Mouse (Mus musculus) spleen, adult 2 months (tissue): ENCODE measurements around the gene Ptprn2. TPM values are rescaled to one million over a fixed set of nuclear protein-coding genes. Genes with fewer than 3 reads are reported as not detected.

Experiments
- DNase-seq, 2 experiments: peaks; one replicate each; pipeline versions ENCODE4 v3.0.0 to v3.0.0-alpha.2; 2012 to 2021; ENCODE audit warnings: low spot score in 2 of 2, low read depth in 1 of 2
- H3K27ac ChIP-seq: fragments of 200-500 bp; 2 replicates; pipeline ENCODE4 v1.5.1; 2012; ENCODE audit warnings: low read length, inconsistent platforms; ENCODE audit not compliant: insufficient read depth
- H3K27me3 ChIP-seq: fragments of 200-500 bp; 2 replicates; pipeline ENCODE4 v1.6.1; 2012; ENCODE audit warnings: mild to moderate bottlenecking, moderate library complexity, low read length, inconsistent platforms; ENCODE audit not compliant: control insufficient read depth, insufficient read depth
- H3K36me3 ChIP-seq: fragments of 200-500 bp; 2 replicates; pipeline ENCODE4 v1.6.1; 2012; ENCODE audit warnings: mild to moderate bottlenecking, low read length, inconsistent platforms; ENCODE audit not compliant: control insufficient read depth, insufficient read depth
- H3K4me1 ChIP-seq: fragments of 200-500 bp; 2 replicates; pipeline ENCODE4 v1.6.1; 2011; ENCODE audit warnings: inconsistent platforms; ENCODE audit not compliant: control insufficient read depth, insufficient read depth, insufficient read length
- H3K4me3 ChIP-seq: fragments of 200-500 bp; 2 replicates; pipeline ENCODE4 v1.5.1; 2011; ENCODE audit warnings: mild to moderate bottlenecking, inconsistent platforms; ENCODE audit not compliant: insufficient read depth, insufficient read length; ENCODE audit errors: extremely low read depth
- CTCF ChIP-seq: fragments of 200-500 bp; IDR thresholded peaks from 2 replicates; pipeline ENCODE4 v1.5.1; 2011; ENCODE audit warnings: mild to moderate bottlenecking, inconsistent platforms; ENCODE audit not compliant: insufficient read depth, insufficient read length, insufficient replicate concordance; ENCODE audit errors: extremely low read depth
- POLR2A ChIP-seq: fragments of 200-500 bp; IDR thresholded peaks from 2 replicates; pipeline ENCODE4 v1.6.1; 2011; ENCODE audit warnings: low read depth, low read length, inconsistent platforms
- WGBS: fragments of 180-500 bp; shearing (Covaris S2); methylation state at CpG from one replicate; pipeline ENCODE4 v1.1.7; 2018; 5-methylcytosine and 5-hydroxymethylcytosine counted together
- polyA plus RNA-seq: library from polyadenylated mRNA; depleted of rRNA; stranded (reverse); fragments of >200 nt; gene quantifications from 2 replicates; pipeline ENCODE4 v1.2.3, GENCODE M21; 2012

The Ptprn2 gene
- polyA plus RNA-seq, 1 experiment = 0.96 TPM

DNA sequence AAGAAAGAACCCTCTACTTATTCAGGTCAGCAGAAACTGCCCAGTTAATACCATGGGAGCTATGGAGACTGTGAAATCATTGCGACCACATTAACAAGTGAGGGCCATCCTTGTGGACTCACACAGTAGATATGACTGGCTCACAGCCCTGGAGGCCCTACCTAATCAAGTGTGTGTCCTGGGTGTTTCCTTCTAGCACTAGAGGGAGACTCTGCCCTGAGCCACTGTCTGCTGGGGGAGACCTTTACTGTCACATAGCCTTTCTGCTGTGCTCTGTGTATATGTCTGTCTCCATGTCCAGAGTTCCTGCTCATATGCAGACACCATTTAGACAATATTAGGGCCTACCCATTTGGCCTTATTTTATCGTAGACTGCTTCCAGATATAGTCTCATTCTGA lies 555.9 kb downstream of the Ptprn2 start:
- H3K36me3 ChIP-seq = no peaks in the 10 kb centered on the region

DNA sequence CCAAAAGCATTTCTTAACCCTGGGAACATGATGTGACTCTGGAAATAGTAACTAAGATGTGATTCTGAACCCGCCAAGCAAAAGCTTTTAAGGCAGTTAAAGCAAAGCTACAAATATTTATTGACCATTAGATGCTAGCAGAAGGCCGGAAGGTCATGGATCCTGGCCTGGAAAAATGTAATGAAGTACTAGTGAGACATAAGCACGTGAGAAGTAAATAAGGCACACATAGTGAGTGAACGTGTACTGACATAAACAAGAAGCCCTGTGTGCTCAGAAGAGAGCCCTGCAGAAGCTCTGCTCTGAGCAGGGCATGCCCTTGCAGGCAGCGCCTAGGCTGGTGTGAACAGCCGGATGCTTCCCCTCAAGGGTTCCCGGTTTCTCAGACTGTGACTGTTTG lies 557.2 kb downstream of the Ptprn2 start:
- WGBS = 84% methylated on average over 7 of the region's 7 CpGs
- Histone ChIP-seq H3K4me1 (no peaks in the 10 kb centered on the region), H3K27ac (no peak overlapping the region), H3K4me3 (no peak overlapping the region), H3K27me3 (no peaks in the 10 kb centered on the region), H3K36me3 (no peaks in the 10 kb centered on the region)
- DNase-seq = no peak
- TF ChIP-seq POLR2A (no peak), CTCF (no peak)

More for the DNA sequence above, 555.9 kb downstream of the Ptprn2 start:
- Histone ChIP-seq H3K4me1 (no peaks in the 10 kb centered on the region), H3K27me3 (no peaks in the 10 kb centered on the region), H3K4me3 (no peak overlapping the region), H3K27ac (no peak overlapping the region)
- TF ChIP-seq CTCF (no peak), POLR2A (no peak)
- DNase-seq = no peak
- 94% methylated on average over 2 of the region's 2 CpGs for WGBS

DNA sequence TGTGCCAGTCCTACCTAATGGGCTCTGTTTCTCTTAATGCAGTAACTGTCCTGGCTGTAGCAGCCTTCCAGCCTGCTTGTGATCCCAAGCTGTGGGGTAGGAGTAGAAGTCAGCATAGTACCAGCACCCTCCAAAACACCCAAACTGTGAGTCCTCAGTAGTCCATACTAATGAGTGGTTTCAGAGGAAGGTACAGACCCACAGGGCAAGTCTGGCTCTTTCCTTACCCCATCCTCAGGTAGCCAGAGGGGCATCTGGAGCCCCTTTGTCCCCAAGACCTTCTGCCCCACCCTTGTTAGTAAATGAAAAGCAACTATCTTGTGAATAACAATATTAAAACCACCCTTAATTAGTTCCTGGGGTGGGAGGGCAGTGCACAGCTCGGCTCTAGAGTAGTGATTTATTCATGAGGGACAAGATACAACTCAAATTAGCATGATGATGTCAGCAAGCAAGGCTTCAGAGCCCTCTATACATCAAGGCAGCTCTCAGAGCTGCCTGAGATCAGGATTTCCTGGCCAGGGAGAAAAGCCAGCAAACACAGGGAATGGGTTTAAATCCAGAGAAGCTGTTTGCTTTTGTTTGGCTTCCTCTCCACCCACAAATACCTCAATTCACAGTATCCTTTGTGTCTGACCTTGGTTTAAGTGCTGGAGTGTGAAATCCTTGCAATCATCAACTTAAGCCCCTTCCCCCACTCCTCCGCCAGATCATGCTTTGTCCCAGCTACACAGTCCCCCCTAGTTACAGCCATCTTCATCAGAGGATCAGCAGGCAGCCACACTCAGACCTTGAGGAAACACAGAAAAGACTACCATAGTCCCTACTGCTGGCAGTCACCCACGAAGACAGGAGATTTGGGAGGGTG lies 562.1 kb downstream of the Ptprn2 start:
- WGBS = 35% methylated on average over 3 of the region's 3 CpGs
- no peak overlapping the region for H3K4me3 ChIP-seq
- no peak for TF ChIP-seq POLR2A
- TF ChIP-seq CTCF = no peak
- no peaks in the 10 kb centered on the region for H3K4me1 ChIP-seq
- no peak overlapping the region for H3K27ac ChIP-seq
- H3K36me3 ChIP-seq = no peaks in the 10 kb centered on the region
- no peaks in the 10 kb centered on the region for H3K27me3 ChIP-seq
- no peak for DNase-seq

DNA sequence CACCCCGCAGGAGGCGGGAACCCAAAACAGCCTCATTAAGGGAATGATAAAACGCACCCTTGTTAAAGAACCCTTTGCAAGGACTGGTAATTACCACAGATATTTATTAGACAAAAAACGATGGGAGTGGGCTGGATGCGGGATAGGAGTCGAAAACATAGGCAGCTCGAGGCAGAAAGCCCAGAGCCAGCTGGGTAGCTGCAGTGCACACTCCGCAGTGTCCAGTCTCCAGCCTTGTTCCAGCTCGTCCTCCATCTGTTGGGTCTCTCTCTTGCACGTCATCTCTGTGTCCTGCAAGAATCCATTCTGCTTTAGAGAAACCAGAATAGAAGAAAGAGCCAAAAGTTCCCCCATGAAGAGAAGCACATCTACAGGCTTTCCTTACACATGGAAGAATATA lies 564.3 kb downstream of the Ptprn2 start:
- H3K27me3 ChIP-seq = no peaks in the 10 kb centered on the region
- no peak overlapping the region for H3K4me3 ChIP-seq
- no peaks in the 10 kb centered on the region for H3K4me1 ChIP-seq
- DNase-seq = no peak
- no peaks in the 10 kb centered on the region for H3K36me3 ChIP-seq
- TF ChIP-seq POLR2A = no peak
- no peak for TF ChIP-seq CTCF
- H3K27ac ChIP-seq = no peak overlapping the region
- 91% methylated on average over 10 of the region's 10 CpGs for WGBS

DNA sequence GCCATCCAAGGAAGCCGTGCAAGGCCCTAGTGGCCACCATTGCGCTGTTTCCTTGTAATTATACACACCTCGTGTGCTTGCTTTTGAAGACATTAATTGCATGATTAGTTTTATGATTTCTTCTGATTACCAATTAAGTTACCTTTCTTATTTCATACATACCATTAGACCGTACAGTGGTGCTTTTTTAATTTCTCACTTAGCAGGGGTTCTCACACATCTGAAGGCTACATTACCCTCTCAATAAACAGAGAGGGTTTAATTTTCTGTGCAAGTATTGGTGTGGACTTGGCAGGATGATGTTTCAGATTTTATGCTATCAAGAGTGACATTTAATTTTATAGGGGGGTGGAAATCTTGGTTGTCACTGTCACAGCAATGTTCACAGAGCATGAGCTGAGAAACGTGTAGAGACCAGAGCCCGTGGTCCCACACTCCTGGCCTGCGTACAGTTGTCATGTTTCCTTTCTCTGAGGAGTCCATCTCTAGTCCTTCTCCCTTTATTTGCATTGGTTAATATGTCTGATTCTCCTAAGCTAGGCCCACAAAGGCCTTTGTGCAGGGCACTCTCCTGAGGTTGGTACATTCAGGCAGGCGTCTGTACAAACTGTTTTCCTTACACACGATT lies 567.8 kb downstream of the Ptprn2 start:
- Histone ChIP-seq H3K4me3 (no peak overlapping the region), H3K27me3 (no peaks in the 10 kb centered on the region), H3K27ac (no peak overlapping the region), H3K36me3 (no peaks in the 10 kb centered on the region), H3K4me1 (no peaks in the 10 kb centered on the region)
- TF ChIP-seq CTCF (no peak), POLR2A (no peak)
- 84% methylated on average over 9 of the region's 9 CpGs for WGBS
- no peak for DNase-seq

DNA sequence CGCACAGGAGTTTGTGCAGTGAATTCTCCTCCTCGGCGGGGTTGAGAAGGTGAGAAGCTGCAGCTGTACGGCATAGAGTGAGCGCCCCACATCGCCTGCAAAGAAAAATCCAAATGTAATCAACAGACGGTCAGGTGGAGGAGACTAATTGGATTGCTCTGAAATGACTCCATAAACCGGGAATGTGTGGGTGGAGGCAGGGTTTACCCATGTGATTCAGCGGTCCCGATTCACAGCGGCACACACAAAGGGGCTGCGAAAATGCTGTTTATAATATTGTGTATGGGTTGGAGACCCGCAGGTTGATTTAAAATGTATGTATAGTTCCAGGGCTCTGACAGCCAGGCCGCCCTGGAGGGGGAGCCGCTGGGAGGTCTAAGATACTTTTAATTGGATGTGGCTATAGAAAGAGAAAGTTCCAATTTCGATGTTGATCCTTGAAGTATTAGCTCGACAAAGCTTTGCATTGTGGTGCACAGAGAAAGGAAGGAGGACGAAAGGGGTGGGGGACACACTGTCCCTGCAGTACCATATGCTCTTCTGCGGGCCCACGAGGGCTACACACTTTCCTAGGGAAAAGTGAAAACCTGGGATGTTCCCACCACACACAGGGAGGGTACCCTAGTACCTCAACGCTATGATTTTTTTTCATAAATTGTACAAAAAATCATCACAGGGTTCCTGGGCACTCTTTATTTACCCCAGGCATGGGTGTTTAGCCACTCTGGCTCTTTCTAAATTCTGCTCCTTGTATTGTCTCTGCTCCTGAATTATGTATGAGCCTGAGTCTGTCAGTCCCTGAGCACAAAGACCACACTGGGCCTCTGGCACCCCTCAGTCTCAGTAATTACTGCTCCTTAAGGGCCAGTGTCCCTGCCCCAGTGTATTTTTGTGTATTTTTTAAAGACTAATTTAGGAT lies 568.6 kb downstream of the Ptprn2 start:
- Histone ChIP-seq H3K36me3 (no peaks in the 10 kb centered on the region), H3K4me1 (no peaks in the 10 kb centered on the region), H3K27ac (no peak overlapping the region), H3K27me3 (no peaks in the 10 kb centered on the region), H3K4me3 (no peak overlapping the region)
- no peak for TF ChIP-seq CTCF
- no peak for TF ChIP-seq POLR2A
- WGBS = 64% methylated on average over 21 of the region's 21 CpGs
- DNase-seq = no peak
